In the genomic region with DNA sequence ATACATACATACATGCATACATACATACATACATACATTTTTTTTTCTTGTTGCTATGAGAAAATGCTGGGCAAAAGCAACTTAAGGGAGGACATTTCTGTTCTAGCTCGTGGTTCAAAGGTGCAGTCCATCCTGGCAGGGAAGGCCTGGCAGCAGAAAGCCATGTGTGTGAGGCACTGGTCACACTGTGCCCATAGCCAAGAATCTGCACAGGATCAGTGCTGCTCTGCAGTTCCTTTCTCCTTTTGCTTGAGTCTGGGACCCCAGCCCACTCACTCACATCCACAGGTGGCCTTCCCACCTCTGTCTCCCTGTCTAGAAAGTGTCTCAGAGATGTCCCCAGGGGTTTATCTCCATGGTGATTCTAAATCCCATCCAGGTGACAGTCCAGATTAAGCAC, we compare ENCODE assay signal across 20 mouse cellular contexts.
DNase-seq lines count a peak whose midpoint lies in the region; ATAC-seq lines count a peak whose summit lies in the region.
"Had no signal": no experiment of that assay in that cellular context is flagged by ENCODE, and none has a peak within 500 bp of the region (broad histone marks: within the 10 kb centered on the region; RNA-seq: fewer than 3 reads in every experiment).

No protein-coding gene starts in this region.

- no peak overlapping the region for H3K4me2 ChIP-seq in midbrain, embryonic 11.5 days
- H3K4me2 ChIP-seq in midbrain, embryonic 14.5 days (ENCODE audit: low read length), result no peak overlapping the region
- H3K4me2 ChIP-seq: embryonic facial prominence, embryonic 13.5 days; embryonic facial prominence, embryonic 15.5 days; forebrain, embryonic 12.5 days had no signal

- no peaks in the 10 kb centered on the region for H3K9me3 ChIP-seq in midbrain, embryonic 11.5 days (ENCODE audit: control insufficient read depth, low read length)
- no peaks in the 10 kb centered on the region for H3K9me3 ChIP-seq in midbrain, embryonic 14.5 days (ENCODE audit: control insufficient read depth, low read length)
- H3K9me3 ChIP-seq: embryonic facial prominence, embryonic 13.5 days; embryonic facial prominence, embryonic 15.5 days; forebrain, embryonic 10.5 days; forebrain, embryonic 12.5 days had no signal

- no peaks in the 10 kb centered on the region for H3K36me3 ChIP-seq in midbrain, embryonic 11.5 days (ENCODE audit: control insufficient read depth, insufficient read depth, low read length)
- no peaks in the 10 kb centered on the region for H3K36me3 ChIP-seq in midbrain, embryonic 14.5 days (ENCODE audit: control insufficient read depth, insufficient read depth, low read length)
- H3K36me3 ChIP-seq: forebrain, embryonic 12.5 days had no signal

- no peak overlapping the region for H3K27ac ChIP-seq in midbrain, embryonic 11.5 days (ENCODE audit: low read depth, low read length)
- no peak overlapping the region for H3K27ac ChIP-seq in midbrain, embryonic 14.5 days (replicated peaks; ENCODE audit: low read depth, low read length)
- H3K27ac ChIP-seq: embryonic facial prominence, embryonic 13.5 days; embryonic facial prominence, embryonic 15.5 days; forebrain, embryonic 10.5 days; forebrain, embryonic 12.5 days had no signal

- H3K4me3 ChIP-seq in midbrain, embryonic 11.5 days (ENCODE audit: low read depth, low read length), result no peak overlapping the region
- no peak overlapping the region for H3K4me3 ChIP-seq in midbrain, embryonic 14.5 days (replicated peaks; ENCODE audit: low read depth, low read length)
- H3K4me3 ChIP-seq: embryonic facial prominence, embryonic 13.5 days; embryonic facial prominence, embryonic 15.5 days; erythroblast, embryonic 14.5 days; forebrain, embryonic 10.5 days; forebrain, embryonic 12.5 days had no signal

- H3K27me3 ChIP-seq in midbrain, embryonic 11.5 days (ENCODE audit: control insufficient read depth, insufficient read depth, low read length), result no peaks in the 10 kb centered on the region
- no peaks in the 10 kb centered on the region for H3K27me3 ChIP-seq in midbrain, embryonic 14.5 days (ENCODE audit: control insufficient read depth, insufficient read depth, low read length)
- H3K27me3 ChIP-seq: embryonic facial prominence, embryonic 13.5 days; embryonic facial prominence, embryonic 15.5 days; forebrain, embryonic 12.5 days had no signal

- H3K9ac ChIP-seq in midbrain, embryonic 11.5 days (ENCODE audit: low read length), result no peak overlapping the region
- no peak overlapping the region for H3K9ac ChIP-seq in midbrain, embryonic 14.5 days (replicated peaks; ENCODE audit: low read length)
- H3K9ac ChIP-seq: embryonic facial prominence, embryonic 13.5 days; embryonic facial prominence, embryonic 15.5 days; forebrain, embryonic 12.5 days had no signal

- no peaks in the 10 kb centered on the region for H3K4me1 ChIP-seq in midbrain, embryonic 11.5 days (ENCODE audit: control insufficient read depth, insufficient read depth, low read length)
- no peaks in the 10 kb centered on the region for H3K4me1 ChIP-seq in midbrain, embryonic 14.5 days (ENCODE audit: control insufficient read depth, insufficient read depth, low read length)
- H3K4me1 ChIP-seq: embryonic facial prominence, embryonic 15.5 days; forebrain, embryonic 12.5 days had no signal

- 94% methylated on average over 1 of the region's 1 CpGs for WGBS in midbrain, embryonic 11.5 days
- WGBS in midbrain, embryonic 14.5 days, result 80% methylated on average over 1 of the region's 1 CpGs

- intact Hi-C loops in left cerebral cortex, postnatal 4 days (cut with DNase I), result no loop called here
- intact Hi-C loops in left cerebral cortex, postnatal 36 days (cut with DNase I), result no loop called here

- DNase-seq in cerebellum, postnatal 10 days, result peak; percentile 37 to 38
- no peak for DNase-seq in cerebellum, adult 9-11 months
- peak; percentile 9 for DNase-seq in left cerebral cortex, postnatal 4 days
- DNase-seq in left cerebral cortex, postnatal 36 days (ENCODE audit: low spot score in 2 of 2), result no peak
- DNase-seq in midbrain, embryonic 11.5 days (ENCODE audit: low spot score, missing footprints), result peak; percentile 54
- no peak for DNase-seq in midbrain, embryonic 14.5 days
- no peak for DNase-seq in kidney, adult 18-20 months
- DNase-seq: cerebellum, adult 11 months; cerebellum, adult 18-20 months; cerebellum, adult 8-10 months; cerebellum, postnatal 14 days; cerebellum, postnatal 36 days; embryo, embryonic 11 days had no signal

- ATAC-seq in midbrain, embryonic 11.5 days (ENCODE audit: low FRiP score), result no peak
- ATAC-seq in midbrain, embryonic 14.5 days (ENCODE audit: low FRiP score, low TSS enrichment), result no peak
- ATAC-seq: forebrain, embryonic 14.5 days; forebrain, embryonic 16.5 days had no signal

Comparison
In these comparisons a context has a peak if more than half of its experiments do, and no peak if none do; other contexts are left out.
1. DNase-seq: peak in cerebellum, postnatal 10 days (2 of 2), left cerebral cortex, postnatal 4 days (single experiment) and midbrain, embryonic 11.5 days (single experiment); none in cerebellum, adult 9-11 months (single experiment), left cerebral cortex, postnatal 36 days (0 of 2), midbrain, embryonic 14.5 days (single experiment) and kidney, adult 18-20 months (single experiment).